Mouse (Mus musculus): ENCODE measurements at regions not wholly inside any gene's neighbourhood (a gene's known extent, or its start where the extent isn't known, plus 50 kb on each side); places are given as distances from the start of the nearest gene placed in this dataset.

GRCm38 (mm10) chr4:125765171-125765570 is 259.2 kb upstream of the Csf3r start:
- DNase-seq (ENCODE audit: low spot score), result no peak

DNA sequence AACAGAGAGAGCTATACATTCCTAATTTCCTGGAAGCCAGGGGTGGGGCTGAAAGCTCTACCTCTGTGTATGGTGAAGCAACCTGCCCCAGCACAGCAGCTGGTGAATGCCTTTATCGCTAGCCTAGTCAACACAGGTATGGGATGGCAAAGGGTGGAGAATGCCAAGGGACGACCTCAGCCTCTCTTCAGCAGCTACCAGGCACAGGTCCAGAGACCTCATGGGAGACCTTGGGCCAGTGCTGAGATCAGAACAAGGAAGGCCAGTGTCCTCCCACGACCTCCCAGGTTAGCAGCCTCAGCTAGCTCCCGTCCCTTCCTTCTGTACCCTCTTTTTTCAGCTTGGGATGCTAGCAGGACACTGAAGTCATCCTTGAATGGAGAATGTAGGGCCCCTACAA is 247.2 kb upstream of the Csf3r start:
- DNase-seq (ENCODE audit: low spot score), result no peak

DNA sequence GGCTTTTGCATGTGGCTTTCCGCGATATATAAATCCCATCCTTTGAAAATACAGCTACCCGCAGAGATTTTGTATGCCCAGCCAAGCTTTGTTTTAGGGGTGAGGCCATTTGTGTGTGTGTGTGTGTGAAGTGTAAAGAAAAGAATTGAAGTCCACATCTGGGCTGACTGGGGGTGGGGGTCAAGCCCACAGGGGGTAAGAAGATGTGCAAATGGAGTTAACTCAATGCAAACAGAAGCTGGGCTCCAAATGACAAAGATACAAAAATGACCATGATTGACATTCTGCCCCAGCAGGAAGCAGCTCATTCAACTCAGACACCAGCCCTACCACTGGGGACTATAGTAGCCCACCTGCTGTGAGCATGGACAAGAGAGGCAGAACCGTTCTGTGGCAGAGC is 244.2 kb upstream of the Csf3r start:
- DNase-seq (ENCODE audit: low spot score), result no peak

DNA sequence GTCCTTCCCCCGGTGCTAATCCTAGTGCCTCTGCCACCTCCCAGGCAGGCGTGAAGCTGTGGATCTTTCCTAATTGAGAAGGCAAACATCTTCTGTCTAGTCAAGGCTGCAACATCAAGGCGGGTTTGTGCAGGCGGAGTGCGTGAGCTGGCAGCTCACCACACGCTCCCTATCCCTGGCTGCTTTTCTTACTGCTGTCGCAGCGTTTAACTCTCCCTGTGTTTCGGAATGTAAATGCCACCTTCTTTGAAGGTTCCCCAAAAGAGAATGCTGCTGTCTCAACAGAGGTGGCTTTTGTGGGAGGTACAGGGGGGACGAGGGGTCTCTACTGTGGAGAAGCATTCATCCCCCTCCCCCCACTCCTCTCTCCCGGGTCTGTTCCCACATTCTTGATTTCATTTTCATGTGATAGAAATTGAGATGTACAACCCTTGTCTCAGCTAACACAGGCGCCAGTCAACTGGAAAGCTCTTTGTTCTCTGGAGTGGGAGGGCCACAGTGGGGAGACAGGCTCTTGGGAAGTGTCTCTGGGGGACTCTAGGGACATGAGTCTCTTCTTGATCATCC is 243.3 kb upstream of the Csf3r start:
- peak; percentile 44 for DNase-seq (ENCODE audit: low spot score)

DNA sequence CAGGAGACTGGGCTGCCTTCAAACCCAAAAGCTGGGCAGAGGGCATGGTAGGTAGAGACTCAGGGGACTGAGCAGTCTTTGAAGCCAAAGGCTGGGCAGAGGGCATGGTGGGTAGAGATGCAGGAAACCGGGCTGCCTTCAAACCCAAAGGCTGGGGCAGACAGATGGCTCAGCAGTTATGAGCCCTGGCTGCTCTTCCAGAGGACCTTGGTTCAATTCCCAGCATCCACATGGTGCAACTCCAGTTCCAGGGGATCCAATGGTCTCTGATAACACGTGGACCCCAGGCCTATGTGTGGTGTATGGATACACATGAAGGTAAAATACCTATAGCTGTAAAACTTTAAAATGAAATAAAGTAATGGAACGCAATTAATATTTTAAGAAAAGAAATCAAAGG is 242.0 kb upstream of the Csf3r start:
- no peak for DNase-seq (ENCODE audit: low spot score)

- DNase-seq (ENCODE audit: low spot score), result no peak
Measured at GRCm38 (mm10) chr4:125786083-125786482, 238.3 kb upstream of the Csf3r start.

DNA sequence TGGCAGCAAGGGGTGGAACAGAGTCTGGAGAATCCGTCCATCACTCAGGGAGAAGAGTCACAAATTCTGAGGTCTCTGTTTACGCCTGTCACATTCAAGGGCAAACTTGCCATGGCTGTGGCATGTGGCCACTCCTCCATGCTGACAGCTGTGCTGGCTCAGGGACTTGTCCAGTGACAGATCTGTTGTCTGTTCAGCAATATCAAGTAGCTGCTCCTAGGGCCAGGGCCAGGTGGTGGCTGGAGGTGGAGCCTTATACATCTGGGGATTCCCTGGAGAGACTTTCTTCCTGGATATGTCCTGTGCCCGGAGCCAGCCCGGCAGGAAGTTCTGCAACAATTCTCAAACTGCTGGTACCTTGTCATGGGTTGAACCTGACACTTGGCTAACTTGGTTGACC is 229.7 kb upstream of the Csf3r start:
- no peak for DNase-seq (ENCODE audit: low spot score)

- no peak for DNase-seq (ENCODE audit: low spot score)
Measured at GRCm38 (mm10) chr4:125807923-125808322, 216.4 kb upstream of the Csf3r start.

DNA sequence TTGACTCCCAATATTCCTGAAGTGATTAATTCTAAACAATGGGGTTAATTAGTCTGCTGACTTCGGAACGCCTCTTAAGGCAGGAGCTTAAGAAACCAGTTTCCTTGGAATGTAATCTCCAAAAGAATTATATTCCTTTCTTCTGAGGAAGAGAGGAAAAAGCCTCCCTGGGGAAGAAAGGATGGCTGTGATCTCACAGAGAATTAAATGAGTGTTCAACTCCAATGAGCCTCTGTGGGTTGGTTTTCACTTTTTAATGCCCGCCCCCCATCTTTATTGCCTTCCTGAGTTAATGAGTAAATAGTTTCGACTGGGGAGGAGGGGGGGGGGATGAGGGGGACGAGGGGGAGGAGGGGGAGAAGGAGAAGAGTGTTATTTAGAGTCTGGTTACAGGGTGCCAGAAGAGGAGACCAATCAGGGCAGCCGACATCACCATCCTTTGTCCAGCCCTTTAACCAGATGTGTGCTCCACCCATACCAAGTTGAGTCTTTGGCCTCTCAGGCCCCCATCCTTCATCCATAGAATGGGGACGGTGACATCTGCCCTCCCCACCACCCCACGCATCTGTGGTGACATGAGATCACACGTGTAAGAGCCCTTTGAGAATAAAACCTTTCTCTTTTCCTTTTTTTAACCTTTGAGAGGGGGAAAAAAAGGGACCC is 214.8 kb upstream of the Csf3r start:
- DNase-seq (ENCODE audit: low spot score), result no peak

DNA sequence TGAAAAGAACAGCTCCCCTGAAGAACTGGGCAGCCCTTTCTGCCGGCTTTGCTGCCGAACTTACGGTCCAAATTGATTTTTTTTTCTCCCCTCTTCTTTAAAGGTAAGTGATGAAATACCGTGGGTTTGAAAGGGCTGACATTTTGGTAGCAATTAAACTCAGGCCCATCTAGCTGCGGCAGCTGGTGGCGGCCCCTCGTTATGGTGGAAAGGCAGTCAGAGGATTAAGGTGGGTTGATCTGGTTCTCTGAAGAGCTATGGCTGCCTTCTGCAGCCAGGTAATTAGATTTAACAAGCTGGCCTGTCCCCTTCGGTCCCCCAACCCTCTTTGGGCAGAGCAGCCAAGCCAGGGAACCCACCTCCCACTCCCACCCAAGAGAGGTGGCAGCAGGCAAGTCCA is 214.1 kb upstream of the Csf3r start:
- no peak for DNase-seq (ENCODE audit: low spot score)

GRCm38 (mm10) chr4:125814311-125814710 is 210.0 kb upstream of the Csf3r start:
- no peak for DNase-seq (ENCODE audit: low spot score)

DNA sequence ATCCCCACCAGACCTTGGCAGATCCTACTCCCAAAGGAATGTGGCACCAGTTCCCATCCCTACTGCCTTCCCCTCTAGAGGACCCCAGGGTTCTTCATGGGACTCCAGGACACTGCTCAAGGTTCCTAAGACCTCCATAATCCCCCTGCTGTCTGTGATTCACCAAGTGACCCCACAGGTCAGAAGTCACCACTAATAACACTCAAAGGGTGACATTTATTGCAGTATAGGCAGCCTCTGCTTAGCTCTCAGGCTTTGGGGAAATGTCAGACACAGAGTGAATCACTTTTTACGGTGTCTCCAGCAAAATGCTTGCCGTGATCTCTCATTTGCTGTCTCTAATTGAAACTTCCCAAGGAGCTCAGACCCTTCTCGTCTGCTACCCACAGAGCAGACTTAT is 209.1 kb upstream of the Csf3r start:
- DNase-seq (ENCODE audit: low spot score), result no peak

DNA sequence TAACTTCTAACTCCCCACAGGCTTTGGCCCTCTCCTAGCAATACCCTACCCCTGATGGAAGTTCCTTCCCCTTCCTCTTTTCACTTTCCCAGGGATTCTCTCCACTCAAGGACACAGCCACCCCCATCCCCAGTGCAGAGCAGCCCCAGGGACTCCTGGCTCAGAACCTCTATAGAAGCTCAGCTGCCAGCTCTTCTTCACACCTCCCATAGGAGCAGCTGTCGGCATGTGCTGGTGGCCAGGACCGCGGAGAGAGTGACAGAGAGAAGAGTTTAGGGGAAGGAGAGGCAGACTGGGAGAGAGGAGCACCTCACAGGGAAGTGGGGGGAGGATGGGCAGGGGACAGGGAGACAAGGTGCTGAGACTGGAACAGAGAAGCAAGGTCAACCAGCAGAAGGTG is 199.8 kb upstream of the Csf3r start:
- DNase-seq (ENCODE audit: low spot score), result no peak

GRCm38 (mm10) chr4:125826416-125826815 is 197.9 kb upstream of the Csf3r start:
- no peak for DNase-seq (ENCODE audit: low spot score)

DNA sequence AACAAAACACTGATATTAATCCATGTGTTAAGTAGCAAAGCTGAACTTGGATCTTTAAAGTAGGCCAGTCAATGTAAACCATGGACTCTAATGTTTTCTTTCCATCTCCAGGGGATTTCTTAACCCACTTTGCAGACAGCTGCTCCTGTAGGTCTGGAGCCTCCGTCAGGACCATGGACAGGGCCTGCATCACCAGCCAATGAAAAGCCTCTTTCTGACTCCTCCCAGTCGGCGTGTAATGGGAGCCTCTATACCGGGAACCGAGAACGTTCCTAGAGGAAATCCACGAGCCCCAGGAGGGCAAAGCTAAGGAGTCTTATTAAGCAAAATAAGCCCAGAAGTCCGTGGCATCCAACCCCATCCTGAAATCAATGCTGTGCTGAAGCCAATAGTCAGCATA is 189.1 kb upstream of the Csf3r start:
- peak; percentile 87 for DNase-seq (ENCODE audit: low spot score)

GRCm38 (mm10) chr4:125847568-125847967 is 176.8 kb upstream of the Csf3r start:
- DNase-seq (ENCODE audit: low spot score), result no peak

- DNase-seq (ENCODE audit: low spot score), result peak; percentile 76
Measured at GRCm38 (mm10) chr4:125850300-125850699, 174.1 kb upstream of the Csf3r start.

- no peak for DNase-seq (ENCODE audit: low spot score)
Measured at GRCm38 (mm10) chr4:125852545-125852944, 171.8 kb upstream of the Csf3r start.

- DNase-seq (ENCODE audit: low spot score), result no peak
Measured at GRCm38 (mm10) chr4:125855983-125856591, 168.3 kb upstream of the Csf3r start.

GRCm38 (mm10) chr4:125856781-125857180 is 167.6 kb upstream of the Csf3r start:
- no peak for DNase-seq (ENCODE audit: low spot score)

- DNase-seq (ENCODE audit: low spot score), result no peak
Measured at GRCm38 (mm10) chr4:125865057-125865456, 159.3 kb upstream of the Csf3r start.

DNA sequence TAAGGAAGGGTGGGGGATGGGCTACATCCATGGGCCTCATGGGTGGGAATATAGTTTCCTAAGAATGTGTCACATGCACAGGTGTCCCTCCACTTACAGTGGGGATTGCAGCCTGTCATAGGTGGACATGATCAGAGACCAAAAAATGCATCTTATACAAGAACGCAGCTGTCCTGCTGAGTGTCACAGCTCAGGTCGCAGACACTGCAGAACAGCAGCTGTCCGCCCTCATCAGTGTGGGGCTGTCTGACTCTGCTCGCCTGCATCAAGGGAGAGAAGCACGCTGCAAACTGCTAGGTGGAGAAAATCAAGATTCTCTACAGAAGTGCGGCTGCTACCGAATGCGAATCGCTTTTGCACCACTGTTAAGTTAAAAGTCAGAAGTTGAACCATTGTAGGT is 158.6 kb upstream of the Csf3r start:
- no peak for DNase-seq (ENCODE audit: low spot score)

GRCm38 (mm10) chr4:125871211-125871610 is 153.1 kb upstream of the Csf3r start:
- DNase-seq (ENCODE audit: low spot score), result no peak

GRCm38 (mm10) chr4:125880028-125880427 is 144.3 kb upstream of the Csf3r start:
- no peak for DNase-seq (ENCODE audit: low spot score)
